Mouse (Mus musculus) effector memory CD4-positive, alpha-beta T cell, adult 7 months (primary cell): ENCODE measurements around the gene Myh13. TPM values are rescaled to one million over a fixed set of nuclear protein-coding genes. Genes with fewer than 3 reads are reported as not detected.

Source experiments
- polyA plus RNA-seq: library from polyadenylated mRNA; unstranded; fragments of 100-300 nt; shearing (Covaris generic); gene quantifications from one replicate; pipeline ENCODE4 v1.2.1, GENCODE M21; 2017

Gene Myh13
- not detected for polyA plus RNA-seq

GRCm38 (mm10) chr11:67321358-67321757, at the start of gene Myh13:
Myh13 (plus strand) TSS chr11:67321658.

GRCm38 (mm10) chr11:67276601-67277174, 44.8 kb upstream of the Myh13 start, which contains the start of gene Myh8:
Myh8 (plus strand) TSS chr11:67277124.

Other genes with a start within 250 kb of the Myh13 start
- gene Myh3, start 243.4 kb upstream of the Myh13 start, polyA plus RNA-seq, result not detected
- gene Myh2, start 150.6 kb upstream of the Myh13 start, polyA plus RNA-seq, result 0.16 TPM
- gene Myh1, start 121.6 kb upstream of the Myh13 start, polyA plus RNA-seq, result 0.27 TPM
- gene Myh4, start 83.6 kb upstream of the Myh13 start, polyA plus RNA-seq, result 0.10 TPM
- gene Myh8, start 44.5 kb upstream of the Myh13 start, polyA plus RNA-seq, result 0.37 TPM
- gene Gas7, start 133.8 kb downstream of the Myh13 start, polyA plus RNA-seq, result 13.2 TPM